Mouse (Mus musculus) heart, embryonic 14.5 days (tissue): Measurements from ENCODE around the gene Farsb. TPM values are rescaled to one million over a fixed set of nuclear protein-coding genes. Genes with fewer than 3 reads are reported as not detected.

Experiments used
- ATAC-seq: fragments of 200-750 bp; cut with Nextera tagmentation; 2 replicates; pipeline ENCODE4 v1.8.0; 2017; ENCODE audit warnings: low read depth, moderate TSS enrichment; ENCODE audit not compliant: insufficient number of reproducible peaks, insufficient read depth, low FRiP score
- H3K27ac ChIP-seq, 2 experiments: fragments of 200-500 bp in 1 of 2; fragments of 300-500 bp in 1 of 2; sonication (generic) in 1 of 2; replicated peaks in 1 of 2; 2 replicates each; pipeline ENCODE4 v1.5.1; 2012 to 2014; ENCODE audit warnings: low read depth in 2 of 2, low read length in 2 of 2, control low read depth in 1 of 2, mild to moderate bottlenecking in 1 of 2, mixed read lengths in 1 of 2; ENCODE audit not compliant: control insufficient read depth in 1 of 2, insufficient read depth in 1 of 2
- H3K27me3 ChIP-seq: fragments of 300-500 bp; sonication (generic); 2 replicates; pipeline ENCODE4 v1.6.1; 2014; ENCODE audit warnings: mild to moderate bottlenecking, low read length, control low read depth; ENCODE audit not compliant: control insufficient read depth, insufficient read depth
- H3K36me3 ChIP-seq: fragments of 300-500 bp; sonication (generic); 2 replicates; pipeline ENCODE4 v1.6.1; 2014; ENCODE audit warnings: mild to moderate bottlenecking, control low read depth, low read length, mixed read lengths; ENCODE audit not compliant: control insufficient read depth, insufficient read depth
- H3K4me1 ChIP-seq, 2 experiments: fragments of 200-500 bp in 1 of 2; fragments of 300-500 bp in 1 of 2; sonication (generic) in 1 of 2; 2 replicates each; pipeline ENCODE4 v1.6.1; 2012 to 2014; ENCODE audit warnings: low read length in 2 of 2, control low read depth in 1 of 2, mixed read lengths in 1 of 2; ENCODE audit not compliant: control insufficient read depth in 2 of 2, insufficient read depth in 2 of 2
- H3K4me2 ChIP-seq: fragments of 300-500 bp; sonication (generic); 2 replicates; pipeline ENCODE4 v1.6.1; 2014; ENCODE audit warnings: mild to moderate bottlenecking, low read length
- H3K4me3 ChIP-seq, 2 experiments: fragments of 200-500 bp in 1 of 2; fragments of 300-500 bp in 1 of 2; sonication (generic) in 1 of 2; 2 replicates each; pipeline ENCODE4 v1.5.1; 2012 to 2014; ENCODE audit warnings: low read length in 2 of 2, mild to moderate bottlenecking in 2 of 2, control low read depth in 1 of 2, low read depth in 1 of 2, moderate library complexity in 1 of 2; ENCODE audit not compliant: control insufficient read depth in 1 of 2, insufficient read depth in 1 of 2
- H3K9ac ChIP-seq: fragments of 300-500 bp; sonication (generic); 2 replicates; pipeline ENCODE4 v1.6.1; 2014; ENCODE audit warnings: mild to moderate bottlenecking, low read length
- H3K9me3 ChIP-seq: fragments of 300-500 bp; sonication (generic); 2 replicates; pipeline ENCODE4 v1.6.1; 2016; ENCODE audit warnings: low read length, control low read depth; ENCODE audit not compliant: control insufficient read depth
- WGBS: fragments of 180-500 bp; shearing (Covaris S2); extraction: QIAGEN DNeasy Blood & Tissue Kit; methylation state at CpG from one replicate; pipeline ENCODE4 v1.1.7; 2014; 5-methylcytosine and 5-hydroxymethylcytosine counted together
- polyA plus RNA-seq: library from polyadenylated mRNA; unstranded; fragments of >200 nt; fragmentation: Nextera tagmentation; extraction: Ambion mirVana; gene quantifications from 2 replicates; pipeline ENCODE4 v1.2.1, GENCODE M21; 2014

Farsb gene
- polyA plus RNA-seq, 1 experiment from 2014 or later, result 98.3 TPM

DNA sequence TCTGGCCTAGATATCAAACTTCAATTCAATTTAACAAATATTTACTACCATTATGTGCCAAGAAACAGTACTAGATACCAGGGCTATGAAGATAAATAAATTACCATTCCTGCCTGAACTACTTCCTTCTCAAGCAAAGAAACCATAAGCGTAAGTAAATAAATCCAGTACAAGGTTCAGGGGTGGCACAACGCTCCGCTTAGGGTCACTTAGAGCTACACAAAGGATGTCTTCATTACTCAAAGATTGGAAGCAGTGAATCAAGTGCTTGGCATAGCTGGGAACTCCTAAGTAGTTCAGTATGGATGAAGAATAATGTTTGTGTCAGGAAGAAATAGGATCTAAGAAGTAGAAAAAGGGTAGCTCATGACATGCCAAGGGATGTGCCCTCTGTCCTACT is 5.3 kb downstream of the Farsb start:
- WGBS, result 98% methylated on average over 3 of the region's 3 CpGs

GRCm38 (mm10) chr1:78472441-78472840 is 16.3 kb downstream of the Farsb start:
- no peaks in the 10 kb centered on the region for H3K4me1 ChIP-seq
- no peaks in the 10 kb centered on the region for H3K27me3 ChIP-seq
- H3K9me3 ChIP-seq, result no peaks in the 10 kb centered on the region
- H3K4me2 ChIP-seq, result no peak overlapping the region
- WGBS, result 84% methylated on average over 5 of the region's 5 CpGs
- ATAC-seq, result no peak
- H3K4me3 ChIP-seq, result no peak overlapping the region
- no peak overlapping the region for H3K27ac ChIP-seq
- no peak overlapping the region for H3K9ac ChIP-seq
- H3K36me3 ChIP-seq, result peaks cover 84% of the 10 kb centered on the region

More for the DNA sequence above, 5.3 kb downstream of the Farsb start:
- Histone ChIP-seq H3K9me3 (no peaks in the 10 kb centered on the region), H3K4me2 (no peak overlapping the region), H3K4me3 (no peak overlapping the region), H3K4me1 (peaks cover 0 to 12% of the 10 kb centered on the region in 2 experiments; a peak in 2 of 4 replicates), H3K27ac (no peak overlapping the region), H3K27me3 (no peaks in the 10 kb centered on the region), H3K36me3 (peaks cover 26% of the 10 kb centered on the region), H3K9ac (no peak overlapping the region)
- no peak for ATAC-seq

DNA sequence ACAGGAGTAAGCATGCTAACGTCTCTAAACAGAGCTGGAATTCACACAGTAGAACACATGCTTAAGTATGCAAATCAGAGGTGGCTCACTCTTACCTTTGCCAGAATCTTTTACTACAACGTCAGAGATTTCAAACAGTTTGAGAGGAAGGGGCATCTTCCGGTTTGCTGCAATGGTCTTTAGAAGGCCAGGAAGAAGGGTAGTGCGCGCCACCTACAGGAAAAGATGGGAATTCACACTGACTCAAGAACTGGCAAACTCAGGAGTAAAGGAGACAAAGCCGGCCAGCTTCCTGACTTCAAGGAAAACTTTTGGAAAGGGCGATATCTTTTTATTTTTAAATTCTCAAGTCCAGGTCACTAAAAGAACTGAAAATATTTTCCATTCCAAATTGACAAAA is 34.0 kb downstream of the Farsb start:
- ATAC-seq, result no peak
- WGBS, result 36% methylated on average over 7 of the region's 7 CpGs
- H3K36me3 ChIP-seq, result peaks cover 89% of the 10 kb centered on the region

GRCm38 (mm10) chr1:78453886-78454285 is 34.8 kb downstream of the Farsb start:
- peaks cover 86% of the 10 kb centered on the region for H3K36me3 ChIP-seq

More for the DNA sequence above, 34.0 kb downstream of the Farsb start:
- H3K4me2 ChIP-seq, result no peak overlapping the region
- no peaks in the 10 kb centered on the region for H3K27me3 ChIP-seq
- H3K9ac ChIP-seq, result no peak overlapping the region
- H3K4me1 ChIP-seq, result no peaks in the 10 kb centered on the region
- no peaks in the 10 kb centered on the region for H3K9me3 ChIP-seq
- no peak overlapping the region for H3K4me3 ChIP-seq
- no peak overlapping the region for H3K27ac ChIP-seq

DNA sequence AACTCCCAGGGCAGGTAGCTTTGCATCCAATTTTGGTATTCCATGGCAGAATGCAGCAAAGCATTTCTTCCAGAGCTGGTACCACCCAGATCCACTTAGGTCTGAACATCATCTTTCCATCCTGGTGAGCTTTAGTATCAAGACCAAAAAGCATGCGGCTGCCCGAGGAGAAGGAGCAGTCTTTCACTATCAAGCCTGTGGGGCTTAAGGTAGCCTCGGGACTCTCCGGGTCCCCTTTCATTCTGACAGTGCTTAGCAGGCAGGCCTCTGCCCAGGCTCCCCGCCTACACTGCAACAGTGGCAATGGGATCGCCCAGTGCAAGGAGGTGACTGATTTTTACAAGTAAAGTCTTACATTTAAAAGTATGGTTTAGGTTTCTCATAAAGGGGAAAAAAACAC is 36.2 kb downstream of the Farsb start:
- Histone ChIP-seq H3K36me3 (peaks cover 86% of the 10 kb centered on the region), H3K4me1 (no peaks in the 10 kb centered on the region), H3K4me2 (no peak overlapping the region), H3K27ac (no peak overlapping the region), H3K9me3 (no peaks in the 10 kb centered on the region), H3K9ac (no peak overlapping the region), H3K4me3 (no peak overlapping the region), H3K27me3 (no peaks in the 10 kb centered on the region)
- no peak for ATAC-seq
- WGBS, result 87% methylated on average over 6 of the region's 6 CpGs

More at GRCm38 (mm10) chr1:78453886-78454285, 34.8 kb downstream of the Farsb start:
- no peak overlapping the region for H3K27ac ChIP-seq
- H3K27me3 ChIP-seq, result no peaks in the 10 kb centered on the region
- H3K9ac ChIP-seq, result no peak overlapping the region
- H3K4me3 ChIP-seq, result no peak overlapping the region
- H3K4me1 ChIP-seq, result no peaks in the 10 kb centered on the region
- H3K9me3 ChIP-seq, result no peaks in the 10 kb centered on the region
- ATAC-seq, result no peak
- no peak overlapping the region for H3K4me2 ChIP-seq
- 89% methylated on average over 8 of the region's 8 CpGs for WGBS

GRCm38 (mm10) chr1:78451070-78451854 is 37.4 kb downstream of the Farsb start:
- Histone ChIP-seq H3K9ac (no peak overlapping the region), H3K4me3 (no peak overlapping the region), H3K36me3 (peaks cover 80% of the 10 kb centered on the region), H3K4me2 (no peak overlapping the region), H3K4me1 (no peaks in the 10 kb centered on the region), H3K9me3 (no peaks in the 10 kb centered on the region), H3K27me3 (no peaks in the 10 kb centered on the region), H3K27ac (no peak overlapping the region)
- WGBS, result 78% methylated on average over 12 of the region's 12 CpGs
- ATAC-seq, result no peak

DNA sequence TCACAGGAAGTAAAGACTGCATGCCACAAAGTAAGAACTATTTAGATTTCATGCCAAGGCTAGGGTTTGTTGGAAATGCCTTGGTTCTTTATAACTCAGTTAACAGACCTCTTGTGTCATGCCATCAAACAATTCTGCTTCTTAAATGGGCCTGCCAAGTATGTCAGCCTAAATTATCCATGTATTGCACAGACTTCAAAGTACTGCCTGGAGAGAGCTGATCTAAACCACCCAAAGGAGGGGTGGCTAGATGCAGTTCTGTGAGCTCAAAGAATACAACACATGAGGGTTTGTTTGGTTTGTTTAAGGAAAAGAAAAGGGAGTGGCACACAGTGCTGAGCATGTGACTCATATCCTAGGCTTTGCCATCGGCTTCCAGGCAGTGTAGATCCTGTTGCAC is 40.6 kb downstream of the Farsb start:
- Histone ChIP-seq H3K9me3 (no peaks in the 10 kb centered on the region), H3K27ac (no peak overlapping the region), H3K4me3 (no peak overlapping the region), H3K4me1 (no peaks in the 10 kb centered on the region), H3K4me2 (no peak overlapping the region), H3K36me3 (peaks cover 80% of the 10 kb centered on the region), H3K9ac (no peak overlapping the region), H3K27me3 (no peaks in the 10 kb centered on the region)
- WGBS, result 48% methylated on average over 1 of the region's 1 CpGs
- ATAC-seq, result no peak

DNA sequence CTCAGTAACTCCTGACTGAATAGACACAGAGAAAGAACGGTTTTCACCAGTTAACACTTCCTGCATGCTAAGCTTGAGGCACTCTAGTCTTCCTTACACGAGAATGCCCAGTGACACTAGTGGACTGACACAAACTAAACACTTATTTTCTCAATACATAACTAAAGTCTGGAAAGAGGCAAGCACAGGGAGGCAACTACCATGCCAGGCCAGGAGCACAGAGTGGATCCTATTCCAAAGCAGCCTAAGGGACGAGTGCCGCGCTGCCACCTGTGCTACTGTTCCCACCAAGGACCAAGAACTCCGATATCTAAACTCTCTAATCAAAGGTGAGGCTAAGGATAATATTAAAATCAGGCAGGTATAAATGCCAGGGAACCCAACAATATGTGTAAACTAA is 42.0 kb downstream of the Farsb start:
- 92% methylated on average over 6 of the region's 6 CpGs for WGBS
- H3K9me3 ChIP-seq, result no peaks in the 10 kb centered on the region
- no peak overlapping the region for H3K4me3 ChIP-seq
- peaks cover 77% of the 10 kb centered on the region for H3K36me3 ChIP-seq
- H3K27me3 ChIP-seq, result no peaks in the 10 kb centered on the region
- no peak overlapping the region for H3K27ac ChIP-seq
- H3K4me2 ChIP-seq, result no peak overlapping the region
- no peaks in the 10 kb centered on the region for H3K4me1 ChIP-seq
- H3K9ac ChIP-seq, result no peak overlapping the region
- no peak for ATAC-seq
